8 mouse cellular contexts compared by ENCODE assay signal in the genomic region with DNA sequence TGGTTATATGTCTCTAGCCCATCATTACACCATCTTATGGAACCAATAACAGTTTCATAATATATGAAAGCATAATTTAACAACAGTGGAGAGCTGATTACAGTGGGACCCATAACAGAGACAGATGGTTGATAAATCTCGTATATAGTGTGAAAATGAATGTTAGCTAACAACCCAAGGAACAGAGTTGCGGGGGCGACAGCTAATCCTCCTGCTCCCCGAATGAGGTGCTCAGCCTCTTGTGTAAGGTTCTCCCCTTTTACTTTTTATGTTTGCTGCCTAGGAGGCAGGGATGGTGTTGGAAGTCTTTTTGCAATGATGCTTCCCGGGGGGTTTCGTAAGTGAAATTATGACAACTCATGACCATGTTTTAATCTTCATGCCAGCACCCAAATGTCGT.
"Had no signal": no experiment of that assay in that cellular context is flagged by ENCODE, and none has a peak within 500 bp of the region (broad histone marks: within the 10 kb centered on the region; RNA-seq: fewer than 3 reads in every experiment).

No protein-coding gene starts in this region.

- DNase-seq: liver, embryonic 13.5 days; liver, postnatal 0 days; lung, adult 2 months; lung, postnatal 14 days; lung, postnatal 36 days; thymus, adult 2 months; thymus, postnatal 25 days; thymus, postnatal 4 days had no signal
